Mouse (Mus musculus): ENCODE results near the gene Ubtf.

DNA sequence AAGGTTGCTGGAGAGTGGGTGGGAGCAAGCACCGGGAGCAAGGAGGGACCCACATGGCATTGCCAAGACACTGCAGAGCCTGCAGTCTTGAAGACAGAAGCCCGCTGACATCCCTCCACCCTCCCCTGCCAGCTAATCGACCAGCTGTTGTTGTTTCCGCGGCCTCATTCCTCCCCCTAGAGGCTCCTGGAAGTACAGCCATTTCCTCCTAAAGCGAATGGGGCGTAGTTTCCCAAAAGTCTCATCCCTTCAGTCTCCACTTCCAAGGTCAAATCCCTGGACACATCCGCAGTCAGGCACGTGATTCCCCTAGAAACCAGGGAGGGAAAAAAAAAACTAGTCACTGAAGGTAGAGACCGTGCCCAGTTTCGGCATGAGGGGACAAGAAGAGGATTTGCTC lies 52.1 kb downstream of the Ubtf start:
- TF ChIP-seq CTCF (IDR thresholded peaks at IDR 0.05) (peak; percentile 86), POLR2A (IDR thresholded peaks at IDR 0.05; ENCODE audit: insufficient read depth, low read depth, low read length) (no peak), EP300 (IDR thresholded peaks at IDR 0.05; ENCODE audit: insufficient read depth, low read depth, low read length) (peak; percentile 68; the same call in 1 of the 2 replicates)
